Mouse (Mus musculus) ES-Bruce4 (cell line): Measurements from ENCODE around the gene Tnfrsf14. TPM values are rescaled to one million over a fixed set of nuclear protein-coding genes. Genes with fewer than 3 reads are reported as not detected.
A peak's percentile ranks its signal among the peaks of the same experiment; 100 is the strongest.

Experiments used
- H3K27ac ChIP-seq: 2 replicates; pipeline ENCODE4 v1.5.1; 2012; ENCODE audit warnings: low read length, inconsistent platforms; ENCODE audit not compliant: insufficient read depth
- H3K27me3 ChIP-seq: 2 replicates; pipeline ENCODE4 v1.6.1; 2012; ENCODE audit warnings: mild to moderate bottlenecking, low read length, inconsistent platforms; ENCODE audit not compliant: control insufficient read depth, poor library complexity, insufficient read depth, severe bottlenecking
- H3K36me3 ChIP-seq: 2 replicates; pipeline ENCODE4 v1.6.1; 2012; ENCODE audit warnings: inconsistent platforms, mild to moderate bottlenecking, low read length, moderate library complexity; ENCODE audit not compliant: control insufficient read depth, poor library complexity, insufficient read depth, severe bottlenecking
- H3K4me1 ChIP-seq: one replicate; pipeline ENCODE4 v1.8.1; 2011; ENCODE audit warnings: low read length; ENCODE audit not compliant: control insufficient read depth, insufficient read depth
- H3K4me3 ChIP-seq: 2 replicates; pipeline ENCODE4 v1.5.1; 2011; ENCODE audit warnings: low read depth, mild to moderate bottlenecking, low read length
- H3K9ac ChIP-seq: 2 replicates; pipeline ENCODE4 v1.6.1; 2012; ENCODE audit warnings: low read depth, mild to moderate bottlenecking, inconsistent platforms; ENCODE audit not compliant: poor library complexity, severe bottlenecking
- H3K9me3 ChIP-seq: replicated peaks from 2 replicates; pipeline ENCODE4 v1.6.1; 2012; ENCODE audit warnings: mild to moderate bottlenecking, low read length, inconsistent platforms; ENCODE audit not compliant: control insufficient read depth, poor library complexity, insufficient read depth, severe bottlenecking
- CTCF ChIP-seq: IDR thresholded peaks from one replicate; pipeline ENCODE4 v1.8.1; 2011; ENCODE audit warnings: low read depth, low read length
- EP300 ChIP-seq: IDR thresholded peaks from 2 replicates; pipeline ENCODE4 v1.6.1; 2011; ENCODE audit warnings: low read depth, low read length; ENCODE audit not compliant: insufficient read depth
- POLR2A ChIP-seq: IDR thresholded peaks from one replicate; pipeline ENCODE4 v1.8.1; 2011; ENCODE audit warnings: low read length; ENCODE audit not compliant: insufficient read depth
- polyA plus RNA-seq: library from polyadenylated mRNA; stranded (reverse); fragments of >200 nt; gene quantifications from 2 replicates; pipeline ENCODE4 v1.2.4, GENCODE M21; 2011; ENCODE audit warnings: low read depth; ENCODE audit not compliant: missing spikeins, insufficient read depth, insufficient read length

Tnfrsf14 gene
- polyA plus RNA-seq, 1 experiment, result not detected

- Histone ChIP-seq H3K9ac (no peak overlapping the region), H3K9me3 (no peaks in the 10 kb centered on the region), H3K4me1 (no peaks in the 10 kb centered on the region), H3K27ac (no peak overlapping the region), H3K4me3 (no peak overlapping the region), H3K27me3 (no peaks in the 10 kb centered on the region), H3K36me3 (no peaks in the 10 kb centered on the region)
- TF ChIP-seq EP300, result no peak
- no peak for TF ChIP-seq CTCF
- TF ChIP-seq POLR2A, result no peak
These were observed 9.4 kb upstream of the Tnfrsf14 start for GRCm38 (mm10) chr4:154937746-154938145.

GRCm38 (mm10) chr4:154936542-154937255 is 8.3 kb upstream of the Tnfrsf14 start:
- no peaks in the 10 kb centered on the region for H3K27me3 ChIP-seq
- H3K4me1 ChIP-seq, result no peaks in the 10 kb centered on the region
- H3K9ac ChIP-seq, result no peak overlapping the region
- no peaks in the 10 kb centered on the region for H3K9me3 ChIP-seq
- no peaks in the 10 kb centered on the region for H3K36me3 ChIP-seq
- H3K4me3 ChIP-seq, result no peak overlapping the region
- H3K27ac ChIP-seq, result no peak overlapping the region
- TF ChIP-seq EP300, result no peak
- TF ChIP-seq POLR2A, result no peak
- no peak for TF ChIP-seq CTCF

GRCm38 (mm10) chr4:154935788-154936187 is 7.4 kb upstream of the Tnfrsf14 start:
- Histone ChIP-seq H3K4me1 (no peaks in the 10 kb centered on the region), H3K27me3 (no peaks in the 10 kb centered on the region), H3K4me3 (no peak overlapping the region), H3K9me3 (no peaks in the 10 kb centered on the region), H3K27ac (no peak overlapping the region), H3K36me3 (no peaks in the 10 kb centered on the region), H3K9ac (no peak overlapping the region)
- TF ChIP-seq EP300, result no peak
- peak; percentile 40 for TF ChIP-seq CTCF

GRCm38 (mm10) chr4:154934800-154935199 is 6.4 kb upstream of the Tnfrsf14 start:
- no peak for TF ChIP-seq POLR2A
- TF ChIP-seq EP300, result no peak
- TF ChIP-seq CTCF, result no peak

GRCm38 (mm10) chr4:154933306-154933907 is 5.0 kb upstream of the Tnfrsf14 start:
- H3K27ac ChIP-seq, result no peak overlapping the region
- TF ChIP-seq POLR2A (no peak), EP300 (no peak), CTCF (no peak)
- H3K4me3 ChIP-seq, result no peak overlapping the region
- no peak overlapping the region for H3K9ac ChIP-seq
- no peaks in the 10 kb centered on the region for H3K36me3 ChIP-seq
- H3K9me3 ChIP-seq, result no peaks in the 10 kb centered on the region
- no peaks in the 10 kb centered on the region for H3K27me3 ChIP-seq
- no peaks in the 10 kb centered on the region for H3K4me1 ChIP-seq

More at GRCm38 (mm10) chr4:154934800-154935199, 6.4 kb upstream of the Tnfrsf14 start:
- H3K27ac ChIP-seq, result no peak overlapping the region
- no peaks in the 10 kb centered on the region for H3K9me3 ChIP-seq
- H3K9ac ChIP-seq, result no peak overlapping the region
- no peaks in the 10 kb centered on the region for H3K36me3 ChIP-seq
- no peaks in the 10 kb centered on the region for H3K4me1 ChIP-seq
- no peaks in the 10 kb centered on the region for H3K27me3 ChIP-seq
- no peak overlapping the region for H3K4me3 ChIP-seq

GRCm38 (mm10) chr4:154929088-154929660 is 811 bp upstream of the Tnfrsf14 start:
- no peak overlapping the region for H3K9ac ChIP-seq
- H3K27ac ChIP-seq, result no peak overlapping the region
- H3K27me3 ChIP-seq, result no peaks in the 10 kb centered on the region
- H3K4me3 ChIP-seq, result no peak overlapping the region
- no peaks in the 10 kb centered on the region for H3K4me1 ChIP-seq
- TF ChIP-seq EP300, result no peak
- no peak for TF ChIP-seq CTCF
- no peak for TF ChIP-seq POLR2A
- no peaks in the 10 kb centered on the region for H3K36me3 ChIP-seq
- no peaks in the 10 kb centered on the region for H3K9me3 ChIP-seq
